Mouse (Mus musculus) midbrain, embryonic 10.5 days (tissue): ENCODE measurements around the gene Stfa3. TPM values are rescaled to one million over a fixed set of nuclear protein-coding genes. Genes with fewer than 3 reads are reported as not detected.

Source experiments
- DNase-seq: peaks from one replicate; pipeline ENCODE4 v3.0.0-alpha.2; 2017; ENCODE audit warnings: low spot score
- H3K27ac ChIP-seq: fragments of 300-500 bp; sonication (generic); replicated peaks from 2 replicates; pipeline ENCODE4 v1.5.1; 2016; ENCODE audit warnings: mild to moderate bottlenecking
- H3K27me3 ChIP-seq: fragments of 300-500 bp; sonication (generic); 2 replicates; pipeline ENCODE4 v1.6.1; 2016; ENCODE audit warnings: low read depth, mild to moderate bottlenecking; ENCODE audit not compliant: poor library complexity, severe bottlenecking
- H3K36me3 ChIP-seq: fragments of 300-500 bp; sonication (generic); 2 replicates; pipeline ENCODE4 v1.6.1; 2016; ENCODE audit warnings: mild to moderate bottlenecking, moderate library complexity
- H3K4me1 ChIP-seq: fragments of 300-500 bp; sonication (generic); 2 replicates; pipeline ENCODE4 v1.6.1; 2016
- H3K4me3 ChIP-seq: fragments of 300-500 bp; sonication (generic); 2 replicates; pipeline ENCODE4 v1.5.1; 2016; ENCODE audit warnings: mild to moderate bottlenecking, moderate library complexity
- H3K9me3 ChIP-seq: fragments of 300-500 bp; sonication (generic); replicated peaks from 2 replicates; pipeline ENCODE4 v1.6.1; 2016; ENCODE audit warnings: mild to moderate bottlenecking
- WGBS: fragments of 180-500 bp; shearing (Covaris S2); methylation state at CpG from one replicate; pipeline ENCODE4 v1.1.7; 2016; 5-methylcytosine and 5-hydroxymethylcytosine counted together
- polyA plus RNA-seq: library from polyadenylated mRNA; unstranded; fragments of >200 nt; fragmentation: Nextera tagmentation; extraction: Ambion mirVana; gene quantifications from 2 replicates; pipeline ENCODE4 v1.2.1, GENCODE M21; 2016

Stfa3 gene
- polyA plus RNA-seq: not detected in 2 replicates

GRCm38 (mm10) chr16:36455342-36455802, at the start of gene Stfa3:
Stfa3 (minus strand) TSS chr16:36455392.
- Histone ChIP-seq H3K4me1 (peaks cover 8% of the 10 kb centered on the region), H3K27ac (no peak within 1 kb of the TSS), H3K9me3 (no peaks in the 10 kb centered on the region), H3K4me3 (no peak within 1 kb of the TSS), H3K27me3 (peaks cover 34% of the 10 kb centered on the region), H3K36me3 (no peaks in the 10 kb centered on the region)
- no peak for DNase-seq
- 90% methylated on average over 4 of the region's 4 CpGs for WGBS

DNA sequence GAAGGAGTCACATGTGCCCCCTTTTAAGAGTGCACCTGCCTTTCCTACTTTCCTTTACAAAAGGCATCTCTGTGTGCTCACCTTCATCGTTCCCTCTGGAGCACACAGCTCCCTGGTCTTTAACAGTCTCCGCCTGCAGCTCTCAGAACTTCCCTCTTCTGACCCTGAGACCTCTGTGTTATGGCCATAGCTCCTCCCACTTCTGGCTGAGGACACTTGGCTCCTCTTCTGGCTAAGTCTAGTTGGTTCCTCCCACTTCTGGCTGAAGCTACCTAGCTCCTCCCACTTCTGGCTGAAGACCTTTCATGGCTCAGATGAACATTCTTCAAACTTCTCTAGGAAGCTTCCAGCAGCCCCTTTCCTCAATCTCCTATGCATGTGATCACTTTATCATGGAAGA, 47.1 kb upstream of the Stfa3 start:
- no peaks in the 10 kb centered on the region for H3K4me1 ChIP-seq
- H3K9me3 ChIP-seq: no peaks in the 10 kb centered on the region
- no peak overlapping the region for H3K27ac ChIP-seq
- no peak overlapping the region for H3K4me3 ChIP-seq
- no peaks in the 10 kb centered on the region for H3K27me3 ChIP-seq
- no peaks in the 10 kb centered on the region for H3K36me3 ChIP-seq
- WGBS: 81% methylated on average over 2 of the region's 2 CpGs
- no peak for DNase-seq

DNA sequence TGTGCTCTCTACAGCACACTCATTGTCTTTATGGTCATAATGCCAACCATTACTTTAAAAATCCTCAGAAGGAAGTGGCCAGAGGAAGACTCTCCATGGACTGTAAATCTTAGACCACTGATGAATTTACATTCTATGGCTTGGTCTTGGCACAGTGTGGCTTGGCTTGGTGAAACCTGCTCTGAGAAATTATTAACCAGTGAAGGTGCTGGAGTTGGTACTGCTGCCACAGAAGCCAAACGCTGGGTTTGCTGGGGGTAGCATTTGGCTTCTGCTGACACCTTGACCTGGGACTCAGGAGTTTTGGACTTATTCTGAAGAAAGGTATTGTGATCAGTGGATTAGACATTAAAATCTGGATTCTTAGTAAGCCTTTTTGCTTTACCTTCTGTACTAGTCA, 37.2 kb upstream of the Stfa3 start:
- H3K4me1 ChIP-seq: no peaks in the 10 kb centered on the region
- WGBS: 97% methylated on average over 1 of the region's 1 CpGs
- no peaks in the 10 kb centered on the region for H3K36me3 ChIP-seq
- no peaks in the 10 kb centered on the region for H3K9me3 ChIP-seq
- DNase-seq: no peak
- H3K27ac ChIP-seq: no peak overlapping the region
- no peaks in the 10 kb centered on the region for H3K27me3 ChIP-seq
- H3K4me3 ChIP-seq: no peak overlapping the region

GRCm38 (mm10) chr16:36476866-36477265, 21.7 kb upstream of the Stfa3 start:
- H3K9me3 ChIP-seq: no peaks in the 10 kb centered on the region
- H3K36me3 ChIP-seq: no peaks in the 10 kb centered on the region
- DNase-seq: no peak
- WGBS: 89% methylated on average over 9 of the region's 9 CpGs
- H3K4me3 ChIP-seq: no peak overlapping the region
- H3K27ac ChIP-seq: no peak overlapping the region
- peaks cover 12% of the 10 kb centered on the region; the same call in 1 of the 2 replicates for H3K27me3 ChIP-seq
- no peaks in the 10 kb centered on the region for H3K4me1 ChIP-seq

DNA sequence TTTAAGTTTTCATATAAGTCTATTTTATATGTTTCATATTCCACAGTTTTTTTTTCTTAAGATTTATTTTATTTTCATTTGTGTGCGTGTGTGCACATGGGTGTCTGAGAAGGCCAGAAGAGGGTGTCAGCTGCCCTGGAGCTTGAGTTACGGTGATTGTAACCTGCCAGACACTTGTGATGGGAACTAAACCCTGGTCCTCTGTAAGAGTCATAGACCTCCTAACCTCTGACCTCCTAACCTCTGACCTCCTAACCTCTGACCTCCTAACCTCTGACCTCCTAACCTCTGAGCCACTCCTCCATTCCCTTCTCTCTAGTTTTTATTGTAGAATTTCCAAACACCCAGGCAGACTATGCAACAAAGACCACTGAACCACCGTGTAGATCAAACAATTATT, 20.3 kb upstream of the Stfa3 start:
- H3K36me3 ChIP-seq: no peaks in the 10 kb centered on the region

GRCm38 (mm10) chr16:36474849-36475248, 19.7 kb upstream of the Stfa3 start:
- Histone ChIP-seq H3K9me3 (no peaks in the 10 kb centered on the region), H3K4me3 (no peak overlapping the region), H3K27ac (no peak overlapping the region), H3K4me1 (peaks cover 10% of the 10 kb centered on the region), H3K27me3 (peaks cover 14% of the 10 kb centered on the region; the same call in 1 of the 2 replicates), H3K36me3 (no peaks in the 10 kb centered on the region)
- no peak for DNase-seq
- WGBS: 85% methylated on average over 2 of the region's 2 CpGs

More for the DNA sequence above, 20.3 kb upstream of the Stfa3 start:
- no peak overlapping the region for H3K27ac ChIP-seq
- peaks cover 9% of the 10 kb centered on the region for H3K4me1 ChIP-seq
- peaks cover 14% of the 10 kb centered on the region; the same call in 1 of the 2 replicates for H3K27me3 ChIP-seq
- no peak overlapping the region for H3K4me3 ChIP-seq
- DNase-seq: no peak
- H3K9me3 ChIP-seq: no peaks in the 10 kb centered on the region
- 89% methylated on average over 3 of the region's 3 CpGs for WGBS

GRCm38 (mm10) chr16:36473217-36474216, 18.3 kb upstream of the Stfa3 start:
- no peak overlapping the region for H3K4me3 ChIP-seq
- H3K4me1 ChIP-seq: peaks cover 10% of the 10 kb centered on the region
- H3K27ac ChIP-seq: no peak overlapping the region
- H3K36me3 ChIP-seq: no peaks in the 10 kb centered on the region
- H3K9me3 ChIP-seq: no peaks in the 10 kb centered on the region
- H3K27me3 ChIP-seq: peaks cover 14% of the 10 kb centered on the region; the same call in 1 of the 2 replicates
- no peak for DNase-seq
- WGBS: 55% methylated on average over 17 of the region's 17 CpGs

- 51% methylated on average over 13 of the region's 13 CpGs for WGBS
- no peak overlapping the region for H3K4me3 ChIP-seq
- peaks cover 30% of the 10 kb centered on the region; the same call in 1 of the 2 replicates for H3K27me3 ChIP-seq
- H3K27ac ChIP-seq: no peak overlapping the region; the same call in 1 of the 2 replicates
- H3K36me3 ChIP-seq: no peaks in the 10 kb centered on the region
- no peak for DNase-seq
- peaks cover 10% of the 10 kb centered on the region for H3K4me1 ChIP-seq
- H3K9me3 ChIP-seq: no peaks in the 10 kb centered on the region
Measured at GRCm38 (mm10) chr16:36471066-36471633, 16.0 kb upstream of the Stfa3 start.

DNA sequence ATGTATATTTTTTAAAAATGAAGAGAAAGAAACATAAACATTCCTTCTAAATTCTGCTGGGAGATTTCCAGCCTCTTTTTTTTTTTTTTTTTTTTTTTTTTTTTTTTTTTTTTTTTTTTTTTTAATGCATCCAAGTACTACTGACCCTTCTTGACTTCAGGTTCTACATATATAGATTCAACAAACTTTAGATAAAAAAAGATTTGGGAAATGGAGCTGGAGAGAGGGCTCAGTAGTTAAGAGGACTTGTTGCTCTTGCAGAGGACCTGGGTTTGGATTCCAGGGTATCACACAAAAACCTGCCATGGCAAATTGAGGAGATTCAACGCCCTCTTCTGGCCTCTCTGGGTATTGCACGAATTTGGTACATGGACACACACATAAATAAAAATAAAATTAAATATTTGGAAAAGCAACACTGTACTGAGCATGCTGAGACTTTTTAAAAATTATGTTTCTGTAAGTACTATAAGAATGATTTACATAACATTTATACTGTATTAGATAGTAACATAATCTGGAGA, 14.8 kb upstream of the Stfa3 start:
- Histone ChIP-seq H3K36me3 (no peaks in the 10 kb centered on the region), H3K4me3 (no peak overlapping the region), H3K27ac (no peak overlapping the region), H3K4me1 (peaks cover 10% of the 10 kb centered on the region), H3K27me3 (peaks cover 40% of the 10 kb centered on the region), H3K9me3 (no peaks in the 10 kb centered on the region)
- DNase-seq: peak; percentile 55
- 0% methylated on average over 2 of the region's 2 CpGs for WGBS

DNA sequence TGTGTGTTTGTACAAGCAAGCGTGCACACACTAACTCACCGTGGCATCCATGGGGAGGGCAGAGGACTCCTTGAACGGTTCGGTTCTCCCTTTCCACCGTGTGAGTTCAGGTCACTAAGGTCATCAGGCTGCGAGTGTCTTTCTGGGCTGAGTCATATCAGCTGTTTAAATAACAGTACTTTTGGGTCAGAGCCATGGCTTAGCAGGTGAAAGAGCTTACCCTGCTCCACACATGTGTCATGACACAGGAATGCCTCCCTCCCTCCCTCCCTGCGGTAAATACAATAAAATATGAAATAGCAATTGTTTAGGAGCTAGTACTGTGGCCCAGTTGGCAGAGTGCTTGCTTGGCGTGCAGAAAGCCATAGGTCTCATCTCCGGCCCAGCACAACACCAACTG, 14.2 kb upstream of the Stfa3 start:
- peaks cover 10% of the 10 kb centered on the region for H3K4me1 ChIP-seq
- H3K36me3 ChIP-seq: no peaks in the 10 kb centered on the region
- H3K27me3 ChIP-seq: peaks cover 47% of the 10 kb centered on the region
- no peak overlapping the region for H3K27ac ChIP-seq
- H3K9me3 ChIP-seq: no peaks in the 10 kb centered on the region
- DNase-seq: no peak
- H3K4me3 ChIP-seq: no peak overlapping the region
- 92% methylated on average over 9 of the region's 9 CpGs for WGBS

DNA sequence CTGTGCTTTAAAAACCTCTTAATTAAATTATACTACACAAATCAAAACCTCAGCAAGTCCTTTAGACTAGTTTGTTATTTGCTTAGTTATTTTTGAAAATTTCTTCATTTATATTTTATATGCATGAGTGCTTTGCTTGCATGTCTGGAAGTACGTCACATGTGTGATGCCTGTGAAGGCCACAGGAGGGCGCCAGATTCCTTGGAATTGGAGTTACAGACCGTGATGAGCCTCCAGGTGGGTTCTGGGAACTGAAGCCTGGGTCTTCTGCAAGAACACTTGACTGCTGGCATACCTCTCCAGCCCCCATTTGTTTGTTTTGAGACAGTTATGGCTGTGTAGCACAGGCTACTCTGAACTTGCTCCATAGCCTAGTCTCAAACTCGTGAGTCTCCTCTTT, 13.7 kb upstream of the Stfa3 start:
- Histone ChIP-seq H3K36me3 (no peaks in the 10 kb centered on the region), H3K27me3 (peaks cover 52% of the 10 kb centered on the region), H3K4me1 (peaks cover 10% of the 10 kb centered on the region), H3K4me3 (no peak overlapping the region), H3K27ac (no peak overlapping the region), H3K9me3 (no peaks in the 10 kb centered on the region)
- DNase-seq: no peak
- 73% methylated on average over 4 of the region's 4 CpGs for WGBS

DNA sequence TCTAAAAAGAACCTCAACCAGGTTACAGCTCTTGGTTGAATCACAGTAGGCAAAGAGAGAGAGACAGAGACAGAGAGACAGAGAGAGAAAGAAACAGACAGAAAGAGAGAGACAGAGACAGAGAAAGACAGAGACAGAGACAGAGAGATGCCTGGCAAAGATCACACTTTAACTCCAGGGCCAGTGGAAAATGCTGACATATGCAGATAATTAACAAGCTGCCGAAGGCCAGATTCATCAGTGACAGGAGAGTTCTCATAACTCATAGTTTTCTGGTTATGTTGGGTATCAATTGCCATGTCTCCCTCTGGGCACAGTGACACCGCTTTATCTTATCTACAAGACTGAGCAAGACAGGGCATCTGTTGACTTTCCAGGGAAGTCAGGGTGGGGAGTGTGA, 12.7 kb upstream of the Stfa3 start:
- no peaks in the 10 kb centered on the region for H3K36me3 ChIP-seq
- H3K27ac ChIP-seq: no peak overlapping the region
- no peak for DNase-seq
- peaks cover 10% of the 10 kb centered on the region for H3K4me1 ChIP-seq
- WGBS: 91% methylated on average over 2 of the region's 2 CpGs
- H3K27me3 ChIP-seq: peaks cover 59% of the 10 kb centered on the region
- H3K9me3 ChIP-seq: no peaks in the 10 kb centered on the region
- no peak overlapping the region for H3K4me3 ChIP-seq
